Mouse (Mus musculus) left cerebral cortex, postnatal 14 days (tissue): ENCODE data around the gene Atp4a. TPM values are rescaled to one million over a fixed set of nuclear protein-coding genes. Genes with fewer than 3 reads are reported as not detected.
A peak's percentile ranks its signal among the peaks of the same experiment; 100 is the strongest.
"Not testable (repeated sequence)": the region's sequence is repeated elsewhere in the genome, so short reads cannot be mapped to it uniquely, and the experiment has no call there.

Experiments used
- DNase-seq, 2 experiments: peaks; one replicate each; pipeline ENCODE4 v3.0.0; 2021 to 2022; ENCODE audit warnings: low spot score in 2 of 2, mixed read lengths in 1 of 2
- intact Hi-C: fragments of 180-260 bp; cut with DNase I; formaldehyde crosslinking; loops from one replicate; pipeline ENCODE4 v1.15.1; 2025
- total RNA-seq, 2 experiments: library from RNA; stranded (reverse); gene quantifications; 2 replicates each; pipeline ENCODE4 v1.2.3; 2021

Gene Atp4a
- total RNA-seq, 2 experiments from 2014 or later: 0.78 to 1.0 TPM

GRCm38 (mm10) chr7:30728739-30729395 is 16.9 kb downstream of the Atp4a start:
- DNase-seq: no peak
- intact Hi-C loops: no loop called here

DNA sequence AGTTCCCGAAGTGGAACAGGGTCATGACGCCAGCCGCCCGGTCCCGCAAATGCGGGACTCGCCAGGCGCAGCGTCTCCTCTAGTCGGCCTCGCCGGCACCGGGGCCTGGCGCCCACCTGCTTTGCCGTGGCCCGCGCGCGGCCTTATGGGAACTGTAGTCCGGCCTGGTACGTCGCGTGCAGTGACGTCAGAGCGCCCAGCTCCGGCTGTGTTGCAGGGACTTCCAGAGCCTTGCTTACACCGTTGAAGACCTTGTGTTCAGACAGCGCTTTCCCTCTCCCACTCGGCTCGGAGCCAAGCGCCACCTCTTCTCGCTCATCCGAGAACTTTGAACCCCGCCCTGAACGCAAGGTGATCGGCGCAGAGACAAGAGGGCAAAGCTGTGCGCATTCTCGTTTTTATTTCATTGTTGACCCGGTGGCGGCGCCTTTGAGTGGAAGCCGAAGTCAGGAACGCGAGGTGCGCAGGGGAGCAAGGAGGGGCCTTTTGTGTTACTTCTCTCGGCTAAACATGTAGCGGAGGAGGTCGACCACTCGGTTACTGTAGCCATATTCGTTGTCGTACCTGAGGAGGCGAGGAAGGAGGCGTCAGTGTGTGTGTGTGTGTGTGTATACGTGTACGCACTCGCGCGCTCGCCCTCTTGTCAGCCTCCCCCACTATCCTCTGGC is 17.5 kb downstream of the Atp4a start, which contains the start of gene Tmem147:
Tmem147 (minus strand) TSS at position 145 of the 668 bp plus-strand sequence.
- DNase-seq: peak; percentile 96
- intact Hi-C loops: no loop called here

GRCm38 (mm10) chr7:30730064-30730722 is 18.2 kb downstream of the Atp4a start:
- intact Hi-C loops: not testable (repeated sequence)
- DNase-seq: peak in 1 of 2 experiments; percentile 53

DNA sequence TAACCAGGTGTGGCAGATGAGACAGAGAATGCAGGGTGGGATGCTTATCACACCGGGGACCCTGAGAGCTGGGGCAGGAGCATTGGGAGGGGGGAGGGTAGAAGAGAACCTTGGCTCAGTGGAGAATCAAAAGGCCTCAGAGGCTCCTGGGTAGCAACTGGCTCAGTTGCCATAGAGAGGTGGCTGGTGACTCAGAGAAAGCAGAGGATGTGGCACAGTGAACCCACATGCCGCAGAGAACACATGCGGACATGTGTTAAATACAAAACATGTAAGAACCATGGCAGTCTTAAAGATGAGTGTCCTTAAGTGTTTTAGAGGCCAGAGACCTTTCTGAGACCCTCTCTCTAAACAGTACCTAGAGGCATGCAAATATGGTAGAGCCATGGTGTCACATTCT is 24.2 kb downstream of the Atp4a start:
- no peak for DNase-seq
- intact Hi-C loops: no loop called here

GRCm38 (mm10) chr7:30742570-30742969 is 30.6 kb downstream of the Atp4a start:
- intact Hi-C loops, DNase-seq: not testable (repeated sequence)

- DNase-seq, intact Hi-C loops: not testable (repeated sequence)
Observed at GRCm38 (mm10) chr7:30743617-30744016, 31.6 kb downstream of the Atp4a start, which contains the start of gene Gapdhs. Gene Gapdhs (minus strand): TSS chr7:30743681.

GRCm38 (mm10) chr7:30744022-30744598 is 32.1 kb downstream of the Atp4a start:
- intact Hi-C loops: no loop called here
- no peak for DNase-seq

DNA sequence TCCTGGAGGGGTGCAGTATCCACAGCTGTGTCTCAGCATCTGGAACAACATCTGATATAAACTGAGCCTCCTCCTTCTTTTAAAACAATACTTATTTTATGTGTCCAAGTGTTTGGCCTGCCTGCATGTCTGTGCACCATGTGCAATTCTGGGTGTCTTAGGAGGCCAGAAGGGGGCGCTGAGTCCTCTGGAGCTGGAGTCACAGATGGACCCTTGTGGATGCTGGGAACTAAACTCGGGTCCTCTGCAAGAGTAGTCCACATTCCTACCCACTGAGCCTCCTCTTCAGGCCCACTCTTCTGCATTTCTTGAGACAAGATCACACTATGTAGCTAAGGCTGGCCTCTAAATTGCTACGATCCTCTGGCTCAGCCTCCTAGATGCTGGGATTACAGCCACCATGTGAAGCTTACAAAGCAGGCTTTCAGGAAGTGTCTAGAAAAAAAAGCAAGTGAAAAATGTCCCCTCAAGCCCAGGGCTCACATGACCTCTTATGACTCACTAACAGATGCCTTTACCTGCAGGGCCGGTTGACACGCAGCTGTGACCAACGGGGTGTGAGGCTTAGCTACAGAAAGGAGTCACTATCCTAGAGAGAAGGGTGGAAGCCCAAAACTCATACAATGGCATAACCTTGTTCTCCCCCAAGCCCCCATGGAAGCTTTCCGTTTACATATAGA is 35.7 kb downstream of the Atp4a start:
- intact Hi-C loops: no loop called here
- no peak for DNase-seq

GRCm38 (mm10) chr7:30749824-30750606 is 38.0 kb downstream of the Atp4a start:
- intact Hi-C loops: no loop called here
- DNase-seq: no peak

DNA sequence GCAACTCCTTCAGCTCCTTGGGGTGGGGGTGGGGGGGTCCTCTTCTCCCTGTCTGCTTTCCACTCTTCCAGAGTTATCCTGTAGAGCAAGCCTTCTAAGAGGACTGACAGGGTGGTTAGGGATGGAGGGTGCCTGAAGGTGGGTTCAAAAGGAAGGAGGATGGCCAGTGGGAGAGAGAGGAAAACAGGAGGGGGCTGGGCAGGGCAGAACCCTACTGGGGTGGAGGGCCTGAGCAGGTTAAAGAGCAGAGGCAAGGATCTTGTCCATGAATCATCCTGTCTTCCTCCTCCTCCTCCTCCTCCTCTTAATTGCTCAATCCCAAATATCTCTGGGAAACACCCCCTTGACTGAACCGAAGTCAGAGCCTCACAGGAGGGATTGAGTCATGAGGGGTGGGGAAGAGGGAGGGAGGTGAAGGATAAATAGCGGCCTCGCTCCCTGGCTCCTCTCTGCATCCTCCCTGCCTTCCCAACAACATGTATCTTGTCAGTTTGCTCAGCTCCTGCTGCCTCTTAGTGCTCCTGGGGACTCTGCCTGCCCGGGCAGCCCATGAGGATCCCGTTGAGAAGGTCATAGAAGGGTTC is 39.2 kb downstream of the Atp4a start, which contains the start of gene Sbsn:
Sbsn (plus strand) TSS at position 386 of the 584 bp plus-strand sequence.
- intact Hi-C loops: no loop called here
- no peak for DNase-seq

GRCm38 (mm10) chr7:30757001-30757400 is 45.0 kb downstream of the Atp4a start:
- DNase-seq: no peak
- intact Hi-C loops: no loop called here

DNA sequence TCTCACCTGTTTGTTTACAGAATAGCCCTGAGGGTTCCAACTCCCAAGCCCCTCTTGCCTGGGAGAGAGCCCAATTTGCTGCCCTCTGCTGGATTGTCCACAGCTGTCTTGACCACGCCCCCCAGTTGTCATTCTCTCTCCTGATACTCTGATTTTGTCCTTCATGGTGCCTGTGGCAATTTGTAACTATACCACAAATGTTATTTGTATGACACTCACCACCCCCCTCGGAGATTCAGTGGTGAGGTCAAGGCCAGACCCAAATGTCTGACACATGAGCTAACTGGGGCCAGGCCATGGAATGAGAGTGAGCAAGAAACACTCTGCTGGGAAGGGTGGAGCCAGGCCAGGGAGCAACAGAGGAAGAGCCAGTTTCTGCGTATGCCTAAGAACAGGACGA is 46.8 kb downstream of the Atp4a start:
- intact Hi-C loops: no loop called here
- DNase-seq: no peak

- DNase-seq: no peak
- intact Hi-C loops: no loop called here
Observed at GRCm38 (mm10) chr7:30761769-30762352, 49.9 kb downstream of the Atp4a start.

- DNase-seq: no peak
- intact Hi-C loops: no loop called here
Observed at GRCm38 (mm10) chr7:30763456-30763855, 51.4 kb downstream of the Atp4a start, which contains the start of gene Dmkn. Gene Dmkn (plus strand): TSS chr7:30763756.

DNA sequence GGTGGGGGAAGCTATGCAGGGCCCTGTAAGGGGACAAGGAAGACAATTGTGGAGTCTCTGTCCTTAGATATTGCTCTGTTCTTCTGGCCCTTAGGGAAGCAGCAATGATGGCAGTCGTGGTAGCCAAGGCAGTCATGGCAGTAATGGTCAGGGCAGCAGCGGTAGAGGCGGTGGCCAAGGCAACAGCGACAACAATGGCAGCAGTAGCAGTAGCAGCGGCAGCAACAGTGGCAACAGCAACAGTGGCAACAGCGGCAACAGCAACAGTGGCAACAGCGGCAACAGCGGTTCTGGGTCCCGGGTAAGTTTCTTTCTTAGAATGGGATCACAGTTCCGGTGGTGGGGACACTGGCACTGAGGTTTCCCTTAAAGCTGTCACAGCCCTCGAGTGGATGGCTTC is 53.2 kb downstream of the Atp4a start:
- intact Hi-C loops: no loop called here
- DNase-seq: peak in 1 of 2 experiments; percentile 15

DNA sequence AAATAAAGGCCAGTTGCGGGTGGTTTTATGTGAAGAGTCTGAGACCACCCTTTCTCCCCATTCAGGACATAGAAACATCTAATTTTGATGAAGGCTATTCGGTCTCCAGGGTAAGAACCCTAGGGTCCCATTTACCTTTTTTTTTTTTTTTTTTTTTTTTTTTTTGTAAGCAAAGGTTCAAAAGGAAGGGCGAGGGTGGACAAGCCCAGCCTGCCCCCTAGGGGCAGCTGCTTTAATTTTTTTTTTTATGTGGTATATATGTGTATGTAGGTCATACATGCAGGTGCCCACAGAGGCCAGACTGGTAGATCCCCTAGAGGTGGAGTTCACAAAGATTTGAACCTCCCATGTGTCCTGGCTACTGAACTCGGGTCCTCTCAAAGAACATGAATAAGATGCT is 54.4 kb downstream of the Atp4a start:
- DNase-seq: no peak
- intact Hi-C loops: no loop called here

- intact Hi-C loops: no loop called here
- no peak for DNase-seq
Observed at GRCm38 (mm10) chr7:30769236-30769635, 57.2 kb downstream of the Atp4a start.
